Mouse (Mus musculus): ENCODE measurements around the gene 1700034J05Rik.

- peak; percentile 36 for TF ChIP-seq CTCF (IDR thresholded peaks at IDR 0.05)
- TF ChIP-seq POLR2A (IDR thresholded peaks at IDR 0.05; ENCODE audit: insufficient read depth, low read depth, low read length), result no peak
Observed at GRCm38 (mm10) chr6:146944009-146944408, 10.2 kb downstream of the 1700034J05Rik start.

Measured in heart, adult 2 months (tissue).